In the genomic region with DNA sequence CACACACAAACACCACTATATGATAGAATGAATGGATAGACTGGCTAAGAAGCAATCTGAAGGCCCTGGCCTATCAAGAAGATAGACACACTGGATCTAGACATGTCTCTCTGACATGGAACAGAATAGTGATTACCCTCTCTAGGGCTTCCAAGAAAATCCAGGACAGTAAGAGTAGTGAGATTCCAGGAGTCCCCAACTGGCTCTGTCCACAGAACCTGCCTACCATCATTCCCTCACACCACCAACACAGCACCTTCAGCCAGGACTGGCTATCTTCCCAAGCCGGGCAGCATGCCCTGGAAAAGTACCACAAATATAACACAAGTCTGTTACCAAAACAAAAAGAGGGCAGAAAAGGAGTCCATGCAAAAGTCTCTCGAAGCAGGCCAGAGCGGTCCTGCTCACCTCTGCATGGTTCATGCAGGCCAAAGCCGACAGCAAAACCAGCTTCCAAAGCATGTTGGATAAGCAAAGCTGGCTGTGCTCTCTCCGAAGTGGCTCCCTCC, we compare ENCODE assay signal across 8 mouse cellular contexts. TPM values are rescaled to one million over a fixed set of nuclear protein-coding genes. Genes with fewer than 3 reads are reported as not detected.
A peak's percentile ranks its signal among the peaks of the same experiment; 100 is the strongest.
DNase-seq lines count a peak whose midpoint lies in the region; ATAC-seq lines count a peak whose summit lies in the region.
"Had no signal": no experiment of that assay in that cellular context is flagged by ENCODE, and none has a peak within 500 bp of the region (broad histone marks: within the 10 kb centered on the region; RNA-seq: fewer than 3 reads in every experiment).

No protein-coding gene starts in this region.

- intact Hi-C loops in left cerebral cortex, postnatal 4 days (cut with DNase I) = no loop called here

- no peak for ATAC-seq in hindbrain, embryonic 13.5 days (ENCODE audit: low FRiP score)

- peaks cover 25% of the 10 kb centered on the region for H3K27me3 ChIP-seq in hindbrain, embryonic 13.5 days

- H3K36me3 ChIP-seq in hindbrain, embryonic 13.5 days = no peaks in the 10 kb centered on the region
- H3K36me3 ChIP-seq: embryonic facial prominence, embryonic 15.5 days had no signal

- WGBS in hindbrain, embryonic 13.5 days = 78% methylated on average over 5 of the region's 5 CpGs

- H3K27ac ChIP-seq in hindbrain, embryonic 13.5 days = peak overlapping the region; percentile 85
- H3K27ac ChIP-seq: embryonic facial prominence, embryonic 15.5 days had no signal

- no peak overlapping the region for H3K4me2 ChIP-seq in hindbrain, embryonic 13.5 days
- H3K4me2 ChIP-seq: embryonic facial prominence, embryonic 15.5 days had no signal

- no peaks in the 10 kb centered on the region for H3K9me3 ChIP-seq in hindbrain, embryonic 13.5 days
- H3K9me3 ChIP-seq: embryonic facial prominence, embryonic 15.5 days had no signal

- peaks cover 43% of the 10 kb centered on the region for H3K4me1 ChIP-seq in hindbrain, embryonic 13.5 days (replicated peaks)

- H3K9ac ChIP-seq in hindbrain, embryonic 13.5 days = no peak overlapping the region
- H3K9ac ChIP-seq: embryonic facial prominence, embryonic 15.5 days had no signal

- peak; percentile 18 for DNase-seq in lung, postnatal 36 days
- DNase-seq in lung, postnatal 10 days = no peak
- peak; percentile 87 for DNase-seq in cerebellum, adult 8-10 months
- DNase-seq in left cerebral cortex, postnatal 4 days = peak; percentile 32
- DNase-seq in thymus, postnatal 0 days (ENCODE audit: low spot score) = no peak
- DNase-seq in Muller cell, postnatal 12 days (ENCODE audit: inconsistent ontology term) = no peak

- no peak overlapping the region for H3K4me3 ChIP-seq in hindbrain, embryonic 13.5 days
- H3K4me3 ChIP-seq: embryonic facial prominence, embryonic 15.5 days had no signal

RNA-seq across cellular contexts. Expression of a gene that starts 59.8 kb away (rescaled TPM):
- 9.1 and 11.7 TPM in 2 replicates for polyA plus RNA-seq in hindbrain, embryonic 13.5 days (2015; fragmentation: Nextera tagmentation; extraction: Ambion mirVana)
- 10 to 100 TPM; 15.6 to 24.5 TPM for total RNA-seq in left cerebral cortex, postnatal 4 days (2021)
- 14.1 and 15.1 TPM in 2 replicates for polyA plus RNA-seq in thymus, postnatal 0 days (2015; fragmentation: Nextera tagmentation; extraction: Ambion mirVana)

Comparison
In these comparisons a context has a peak if more than half of its experiments do, and no peak if none do; other contexts are left out.
1. DNase-seq: peak in lung, postnatal 36 days (single experiment), cerebellum, adult 8-10 months (single experiment) and left cerebral cortex, postnatal 4 days (single experiment); none in lung, postnatal 10 days (single experiment), thymus, postnatal 0 days (single experiment) and Muller cell, postnatal 12 days (single experiment).